Mouse (Mus musculus): ENCODE data around the gene Igsf10.
"Not testable (repeated sequence)": the region's sequence is repeated elsewhere in the genome, so short reads cannot be mapped to it uniquely, and the experiment has no call there.

The Igsf10 gene

DNA sequence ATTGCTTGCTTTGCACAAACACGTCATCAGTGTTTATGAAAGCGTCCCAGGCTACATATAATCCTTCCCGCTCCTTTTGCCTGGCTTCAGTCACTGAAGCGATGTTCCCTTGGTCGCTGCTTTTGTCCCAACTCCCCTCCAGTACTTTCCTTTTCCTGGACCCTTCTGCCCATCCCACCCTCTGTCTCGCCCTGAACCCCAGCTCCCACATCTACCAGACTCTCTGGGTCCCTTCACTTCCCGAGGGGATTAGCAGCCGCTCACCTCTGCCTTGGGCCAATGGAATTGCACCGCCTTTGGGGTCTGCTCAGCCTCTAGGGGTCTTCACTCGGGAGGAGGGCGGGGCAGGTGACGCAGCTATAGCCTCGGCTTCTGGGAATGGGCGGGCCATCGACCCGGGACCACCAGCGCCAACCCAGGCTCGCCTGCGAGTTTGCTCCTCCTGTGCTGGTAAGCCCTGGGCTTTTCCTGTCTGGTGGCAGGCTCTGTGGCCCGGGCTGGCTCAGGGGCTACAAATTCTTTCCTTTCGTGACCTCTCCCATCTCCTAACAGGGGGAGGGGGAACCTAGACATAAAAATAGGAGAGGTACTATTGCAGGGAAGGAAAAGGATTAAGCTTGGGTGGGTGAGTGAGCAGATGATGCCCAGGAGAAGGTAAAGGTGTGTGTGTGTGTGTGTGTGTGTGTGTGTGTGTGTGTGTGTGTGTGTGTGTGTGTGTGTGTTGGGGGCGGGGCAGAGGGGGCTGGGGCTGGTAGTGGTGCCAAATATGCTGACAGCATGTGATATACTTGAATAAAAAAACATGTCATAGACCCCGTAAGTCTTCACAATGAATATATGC, at the start of gene Igsf10:
TSS of gene Igsf10 (minus strand) at position 330 of the 841 bp plus-strand sequence.
- DNase-seq: peak; percentile 36

DNA sequence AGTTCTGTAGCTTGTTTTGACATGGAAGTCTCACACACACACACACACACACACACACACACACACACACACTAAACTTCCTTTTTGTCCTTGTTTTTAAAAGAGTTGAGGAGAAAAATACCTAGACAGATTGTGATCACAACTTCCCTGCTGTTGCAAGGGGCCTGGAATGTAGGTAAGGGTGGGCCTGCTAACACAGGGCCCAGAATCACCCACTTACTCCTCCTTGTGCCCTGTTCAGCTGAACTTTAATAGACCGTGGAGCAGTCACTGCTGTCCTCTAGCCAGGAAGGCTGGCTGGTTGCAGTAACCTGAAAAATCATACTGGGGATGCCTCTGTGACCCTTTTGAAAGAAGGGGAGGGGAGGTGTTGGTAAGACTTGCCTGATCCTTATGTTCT, 41.4 kb upstream of the Igsf10 start:
- no peak for DNase-seq

GRCm38 (mm10) chr3:59385000-59385399, 40.8 kb upstream of the Igsf10 start:
- DNase-seq: no peak

DNA sequence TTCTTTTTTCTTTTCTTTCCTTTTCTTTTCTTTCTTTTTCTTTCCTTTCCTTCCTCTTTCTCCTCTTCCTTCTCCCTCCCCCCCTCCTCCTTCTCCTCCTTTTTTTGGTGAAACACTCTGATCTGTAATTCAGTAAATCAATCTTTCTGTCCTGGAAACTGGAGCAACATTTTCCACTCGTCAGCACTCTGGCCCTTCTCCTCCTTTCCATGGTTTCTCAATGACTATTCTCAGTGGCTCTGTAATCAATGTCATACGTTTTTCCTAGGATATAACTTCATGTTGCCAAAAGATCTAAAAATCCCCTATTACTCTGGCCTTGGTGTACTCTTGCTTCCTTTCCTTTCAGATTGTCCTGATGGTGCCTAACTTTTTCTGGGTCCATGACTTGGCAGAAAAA, 40.1 kb upstream of the Igsf10 start:
- DNase-seq: no peak

DNA sequence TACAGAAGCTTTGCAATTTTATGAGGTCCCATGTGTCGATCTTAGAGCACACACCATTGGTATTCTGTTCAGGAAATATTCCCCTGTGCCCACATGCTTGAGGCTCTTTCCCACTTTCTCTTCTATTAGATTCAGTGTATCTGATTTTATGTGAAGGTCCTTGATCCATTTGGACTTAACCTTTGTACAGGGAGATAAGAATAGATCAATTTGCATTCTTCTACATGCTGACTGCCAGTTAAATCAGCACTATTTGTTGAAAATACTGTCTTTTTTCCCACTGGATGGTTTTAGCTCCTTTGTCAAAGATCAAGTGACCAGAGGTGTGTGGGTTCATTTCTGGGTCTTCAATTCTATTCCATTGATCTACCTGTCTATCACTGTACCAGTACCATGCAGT, 34.6 kb upstream of the Igsf10 start:
- not testable (repeated sequence) for DNase-seq

DNA sequence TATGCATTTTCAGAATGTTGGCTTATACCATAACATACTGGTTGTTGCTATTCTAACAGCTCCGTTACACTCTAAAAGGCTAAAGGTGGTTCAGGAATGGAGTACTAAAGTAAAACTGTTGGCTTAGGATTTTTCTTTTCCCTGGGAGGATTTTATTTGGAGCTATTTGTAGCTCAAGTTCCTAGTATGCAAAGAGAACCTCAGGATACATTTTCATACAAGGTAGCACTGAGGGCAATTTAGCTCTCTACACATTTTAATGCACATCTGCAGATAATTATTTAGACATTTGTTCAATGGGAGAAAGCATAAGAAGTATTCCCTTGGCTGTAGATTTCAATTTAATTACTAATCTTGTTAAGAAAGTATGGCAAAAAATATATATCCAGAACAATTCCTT, 17.7 kb upstream of the Igsf10 start:
- no peak for DNase-seq

DNA sequence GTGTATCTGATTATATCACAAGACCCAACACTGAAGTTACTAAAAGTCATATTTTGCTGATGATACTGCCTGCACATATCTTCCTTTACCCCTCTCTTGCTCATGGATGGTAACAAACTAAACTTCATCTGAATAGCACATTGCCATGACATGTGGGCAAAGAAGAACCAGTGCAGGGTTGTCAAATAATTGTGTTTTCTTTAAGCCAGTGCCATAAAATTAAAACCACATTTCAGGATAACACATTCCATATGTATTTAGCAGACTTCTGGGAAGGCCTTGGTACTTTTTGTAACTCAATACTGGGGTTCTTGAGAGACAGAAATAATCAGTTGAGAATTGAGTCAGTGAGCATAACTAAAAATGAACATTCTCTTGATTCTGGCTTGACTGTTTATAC, 15.9 kb upstream of the Igsf10 start:
- DNase-seq: no peak

GRCm38 (mm10) chr3:59354156-59354555, 10.0 kb upstream of the Igsf10 start:
- no peak for DNase-seq

- no peak for DNase-seq
These were observed 7.6 kb upstream of the Igsf10 start for GRCm38 (mm10) chr3:59351768-59352167.

DNA sequence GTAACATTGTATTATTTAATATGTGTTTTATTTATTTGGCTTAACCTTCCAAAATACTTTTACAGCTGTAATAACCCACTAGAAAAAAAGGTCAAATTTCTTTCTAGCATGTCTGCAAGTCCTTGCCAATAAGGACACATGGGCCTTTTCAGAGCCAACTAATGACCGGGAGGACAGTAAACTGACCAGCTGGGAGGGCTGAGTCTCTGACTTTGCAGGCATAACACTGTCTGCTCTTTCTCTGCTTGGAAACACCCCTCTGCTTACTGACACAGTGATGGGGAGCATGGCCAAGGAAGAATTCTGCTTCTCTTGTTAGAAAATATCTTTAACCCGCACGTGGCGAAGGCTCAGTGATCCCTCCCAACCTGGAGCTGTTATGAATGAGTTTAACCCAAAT, 1.2 kb downstream of the Igsf10 start:
- no peak for DNase-seq

- no peak for DNase-seq
These were observed 2.4 kb downstream of the Igsf10 start for GRCm38 (mm10) chr3:59341647-59342427.

GRCm38 (mm10) chr3:59328526-59328925, 15.7 kb downstream of the Igsf10 start:
- DNase-seq: no peak

GRCm38 (mm10) chr3:59321278-59321876, 22.8 kb downstream of the Igsf10 start:
- DNase-seq: peak; percentile 70

DNA sequence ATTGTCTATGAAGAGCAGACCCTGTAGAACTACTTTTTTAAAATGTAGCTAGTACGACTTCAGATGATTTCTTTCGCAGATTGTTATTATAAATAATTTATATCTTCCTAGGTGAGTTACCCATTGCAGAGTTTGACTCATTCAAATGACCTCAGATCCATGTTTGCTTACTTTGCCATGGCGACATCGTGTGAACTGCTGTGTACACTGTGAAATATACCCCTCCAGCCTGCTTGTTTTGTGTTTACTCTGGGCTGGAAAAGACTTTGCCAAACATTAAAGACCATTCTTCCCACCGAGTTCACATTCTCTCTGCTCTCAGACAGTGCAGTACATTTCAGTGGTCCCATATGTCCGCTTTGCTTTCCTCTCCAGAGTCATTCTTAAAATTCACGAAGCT, 28.1 kb downstream of the Igsf10 start:
- DNase-seq: no peak

GRCm38 (mm10) chr3:59312610-59313009, 31.6 kb downstream of the Igsf10 start:
- DNase-seq: no peak

GRCm38 (mm10) chr3:59305518-59305917, 38.7 kb downstream of the Igsf10 start:
- no peak for DNase-seq

- no peak for DNase-seq
These were observed 39.2 kb downstream of the Igsf10 start for GRCm38 (mm10) chr3:59304944-59305343.

GRCm38 (mm10) chr3:59297653-59298052, 46.5 kb downstream of the Igsf10 start:
- DNase-seq: no peak

- DNase-seq: no peak
These were observed 47.5 kb downstream of the Igsf10 start for GRCm38 (mm10) chr3:59296563-59297130.

DNA sequence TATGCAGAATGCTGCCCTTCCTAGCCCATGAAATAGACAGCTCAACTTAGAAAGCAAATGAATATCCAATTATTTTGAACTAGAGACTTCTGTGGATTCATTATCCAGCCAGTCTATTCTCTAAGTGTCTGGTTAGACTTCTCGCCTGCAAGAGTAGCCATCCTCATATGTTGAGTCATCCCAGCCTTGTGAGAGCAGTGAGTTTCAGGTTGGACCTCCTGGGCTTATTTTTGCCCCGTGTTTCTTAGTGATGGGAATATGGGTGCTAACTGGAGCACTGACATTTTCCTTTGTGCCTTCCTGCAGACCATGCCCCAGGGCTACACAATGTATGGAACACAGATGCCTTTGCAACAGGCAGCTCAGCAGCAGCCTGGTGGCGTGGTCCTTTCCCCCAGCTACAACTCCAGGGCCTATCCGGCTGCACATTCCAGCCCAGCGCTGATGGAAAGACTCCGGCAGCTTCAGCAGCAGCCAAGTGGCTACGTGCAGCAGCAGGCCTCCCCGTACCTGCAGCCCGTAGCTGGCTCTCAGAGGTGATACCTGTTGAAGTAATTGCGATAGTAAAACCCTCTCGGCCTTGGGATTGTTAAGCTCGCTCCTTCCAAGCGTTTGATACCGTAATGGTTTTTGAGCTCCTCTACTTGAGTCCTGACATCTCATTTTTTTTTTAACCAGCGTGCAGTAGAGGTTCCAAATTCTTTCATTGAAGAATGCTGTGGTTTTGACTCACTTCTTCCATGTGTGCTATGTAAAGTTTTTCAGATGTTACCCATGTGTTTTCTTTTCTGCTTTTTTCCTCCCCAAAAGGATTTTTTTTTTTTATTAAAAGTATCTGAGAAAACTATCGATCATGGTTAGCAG, 48.3 kb downstream of the Igsf10 start:
- no peak for DNase-seq

- no peak for DNase-seq
These were observed 50.6 kb downstream of the Igsf10 start for GRCm38 (mm10) chr3:59293437-59294199.

GRCm38 (mm10) chr3:59290551-59290950, 53.6 kb downstream of the Igsf10 start:
- DNase-seq: no peak
